Mouse (Mus musculus): Measurements from ENCODE around the gene Metrnl. TPM values are rescaled to one million over a fixed set of nuclear protein-coding genes. Genes with fewer than 3 reads are reported as not detected.
"Not testable (repeated sequence)": the region's sequence is repeated elsewhere in the genome, so short reads cannot be mapped to it uniquely, and the experiment has no call there.

Gene Metrnl
- polyA plus RNA-seq, 1 experiment from 2014 or later = 35.4 TPM

- no peak overlapping the region for H3K9ac ChIP-seq (ENCODE audit: low read depth, low read length)
- no peak for DNase-seq (ENCODE audit: low spot score)
- no peaks in the 10 kb centered on the region for H3K9me3 ChIP-seq (replicated peaks; ENCODE audit: low read length)
- no peaks in the 10 kb centered on the region for H3K4me1 ChIP-seq (replicated peaks; ENCODE audit: insufficient read depth, low read length)
- H3K4me2 ChIP-seq (ENCODE audit: low read length) = no peak overlapping the region
- no peaks in the 10 kb centered on the region for H3K36me3 ChIP-seq (ENCODE audit: insufficient read depth, low read length)
- 64% methylated on average over 6 of the region's 6 CpGs for WGBS
- TF ChIP-seq CTCF (IDR thresholded peaks at IDR 0.05; ENCODE audit: low read depth) = no peak
- no peaks in the 10 kb centered on the region for H3K27me3 ChIP-seq (ENCODE audit: insufficient read depth, low read length)
- no peak overlapping the region for H3K27ac ChIP-seq
- ATAC-seq (replicated peaks; ENCODE audit: low FRiP score, low read depth) = no peak
- H3K4me3 ChIP-seq (replicated peaks; ENCODE audit: low read depth, low read length) = no peak overlapping the region
These were observed 46.1 kb upstream of the Metrnl start for GRCm38 (mm10) chr11:121655166-121655806.

DNA sequence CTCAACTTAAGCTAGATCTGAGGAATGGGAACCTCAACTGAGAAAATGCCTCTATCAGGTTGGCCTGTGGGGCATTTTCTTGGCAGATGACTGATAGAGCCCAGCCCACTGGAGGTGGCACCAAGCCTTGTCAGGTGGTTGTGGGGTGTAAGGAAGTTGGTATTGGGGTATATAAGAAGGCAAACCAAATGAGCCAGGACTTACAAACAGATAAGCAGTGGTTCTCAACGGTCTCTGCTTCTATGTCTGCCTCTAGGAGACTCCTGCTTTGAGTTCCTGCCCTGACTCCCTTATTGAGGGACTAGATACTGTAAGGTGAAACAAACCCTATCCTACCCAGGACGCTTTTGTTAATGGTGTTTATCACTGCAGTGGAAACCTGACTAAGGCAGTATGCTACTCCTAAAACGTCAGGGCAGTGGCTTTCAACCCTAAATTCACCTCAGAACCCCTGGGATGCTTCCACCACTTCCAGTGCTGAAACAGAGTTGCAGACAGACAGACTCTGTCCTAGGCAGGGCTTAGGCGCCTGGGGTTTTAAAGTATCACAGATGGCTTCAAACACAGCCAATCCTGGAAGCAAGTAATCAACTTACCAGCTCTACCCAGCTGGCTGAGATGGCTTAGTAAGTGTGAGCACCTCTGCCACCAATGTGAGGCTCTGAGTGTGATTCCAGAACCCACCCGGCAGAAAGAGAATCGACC, 45.4 kb upstream of the Metrnl start:
- H3K9me3 ChIP-seq (replicated peaks; ENCODE audit: low read length) = no peaks in the 10 kb centered on the region
- H3K27ac ChIP-seq = no peak overlapping the region
- WGBS = 80% methylated on average over 6 of the region's 6 CpGs
- no peak for ATAC-seq (replicated peaks; ENCODE audit: low FRiP score, low read depth)
- no peak for DNase-seq (ENCODE audit: low spot score)
- no peaks in the 10 kb centered on the region for H3K4me1 ChIP-seq (replicated peaks; ENCODE audit: insufficient read depth, low read length)
- H3K4me3 ChIP-seq (replicated peaks; ENCODE audit: low read depth, low read length) = no peak overlapping the region
- H3K4me2 ChIP-seq (ENCODE audit: low read length) = no peak overlapping the region
- H3K36me3 ChIP-seq (ENCODE audit: insufficient read depth, low read length) = no peaks in the 10 kb centered on the region
- H3K27me3 ChIP-seq (ENCODE audit: insufficient read depth, low read length) = no peaks in the 10 kb centered on the region
- no peak for TF ChIP-seq CTCF (IDR thresholded peaks at IDR 0.05; ENCODE audit: low read depth)
- no peak overlapping the region for H3K9ac ChIP-seq (ENCODE audit: low read depth, low read length)

- Histone ChIP-seq H3K4me2 (ENCODE audit: low read length) (no peak overlapping the region), H3K27ac (no peak overlapping the region), H3K27me3 (ENCODE audit: insufficient read depth, low read length) (no peaks in the 10 kb centered on the region), H3K36me3 (ENCODE audit: insufficient read depth, low read length) (0 out of 2 replicates have a peak, but pooled peaks cover 2% of the 10 kb centered on the region), H3K9ac (ENCODE audit: low read depth, low read length) (no peak overlapping the region), H3K4me1 (replicated peaks; ENCODE audit: insufficient read depth, low read length) (no peaks in the 10 kb centered on the region), H3K4me3 (replicated peaks; ENCODE audit: low read depth, low read length) (no peak overlapping the region), H3K9me3 (replicated peaks; ENCODE audit: low read length) (no peaks in the 10 kb centered on the region)
- TF ChIP-seq CTCF (IDR thresholded peaks at IDR 0.05; ENCODE audit: low read depth) = peak; percentile 38; the same call in 1 of the 2 replicates
- ATAC-seq (replicated peaks; ENCODE audit: low FRiP score, low read depth) (no peak), DNase-seq (ENCODE audit: low spot score) (no peak)
- WGBS = 15% methylated on average over 1 of the region's 1 CpGs
These were observed 43.2 kb upstream of the Metrnl start for GRCm38 (mm10) chr11:121658151-121658550.

DNA sequence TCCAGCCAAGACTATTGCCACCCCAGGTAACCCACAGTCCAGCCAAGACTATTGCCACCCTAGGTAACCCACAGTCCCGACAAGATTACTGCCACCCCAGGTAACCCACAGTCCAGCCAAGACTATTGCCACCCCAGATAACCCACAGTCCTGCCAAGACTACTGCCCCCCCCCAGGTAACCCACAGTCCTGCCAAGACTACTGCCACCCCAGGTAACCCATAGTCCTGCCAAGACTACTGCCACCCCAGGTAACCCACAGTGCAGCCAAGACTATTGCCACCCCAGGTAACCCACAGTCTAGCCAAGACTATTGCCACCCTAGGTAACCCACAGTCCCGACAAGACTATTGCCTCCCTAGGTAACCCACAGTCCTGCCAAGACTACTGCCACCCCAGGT, 40.7 kb upstream of the Metrnl start:
- H3K27me3 ChIP-seq (ENCODE audit: insufficient read depth, low read length); ATAC-seq (replicated peaks; ENCODE audit: low FRiP score, low read depth); H3K4me2 ChIP-seq (ENCODE audit: low read length); H3K4me1 ChIP-seq (replicated peaks; ENCODE audit: insufficient read depth, low read length); H3K4me3 ChIP-seq (replicated peaks; ENCODE audit: low read depth, low read length); DNase-seq (ENCODE audit: low spot score); H3K36me3 ChIP-seq (ENCODE audit: insufficient read depth, low read length); H3K27ac ChIP-seq; H3K9ac ChIP-seq (ENCODE audit: low read depth, low read length); H3K9me3 ChIP-seq (replicated peaks; ENCODE audit: low read length): not testable (repeated sequence)
- 92% methylated on average over 2 of the region's 2 CpGs for WGBS

- no peak overlapping the region for H3K4me2 ChIP-seq (ENCODE audit: low read length)
- H3K4me3 ChIP-seq (replicated peaks; ENCODE audit: low read depth, low read length) = no peak overlapping the region
- H3K27me3 ChIP-seq (ENCODE audit: insufficient read depth, low read length) = no peaks in the 10 kb centered on the region
- WGBS = 67% methylated on average over 2 of the region's 2 CpGs
- ATAC-seq (replicated peaks; ENCODE audit: low FRiP score, low read depth) (no peak), DNase-seq (ENCODE audit: low spot score) (no peak)
- no peak for TF ChIP-seq CTCF (IDR thresholded peaks at IDR 0.05; ENCODE audit: low read depth)
- no peak overlapping the region for H3K27ac ChIP-seq
- H3K4me1 ChIP-seq (replicated peaks; ENCODE audit: insufficient read depth, low read length) = no peaks in the 10 kb centered on the region
- 0 out of 2 replicates have a peak, but pooled peaks cover 8% of the 10 kb centered on the region for H3K36me3 ChIP-seq (ENCODE audit: insufficient read depth, low read length)
- H3K9ac ChIP-seq (ENCODE audit: low read depth, low read length) = no peak overlapping the region
- H3K9me3 ChIP-seq (replicated peaks; ENCODE audit: low read length) = no peaks in the 10 kb centered on the region
These were observed 40.2 kb upstream of the Metrnl start for GRCm38 (mm10) chr11:121661116-121661515.

- 92% methylated on average over 4 of the region's 4 CpGs for WGBS
- ATAC-seq (replicated peaks; ENCODE audit: low FRiP score, low read depth) = no peak
- no peak for TF ChIP-seq CTCF (IDR thresholded peaks at IDR 0.05; ENCODE audit: low read depth)
These were observed 33.8 kb upstream of the Metrnl start for GRCm38 (mm10) chr11:121667541-121667940.

More at GRCm38 (mm10) chr11:121667541-121667940, 33.8 kb upstream of the Metrnl start:
- H3K9me3 ChIP-seq (replicated peaks; ENCODE audit: low read length) = no peaks in the 10 kb centered on the region
- H3K4me1 ChIP-seq (replicated peaks; ENCODE audit: insufficient read depth, low read length) = no peaks in the 10 kb centered on the region
- H3K4me3 ChIP-seq (replicated peaks; ENCODE audit: low read depth, low read length) = no peak overlapping the region
- H3K9ac ChIP-seq (ENCODE audit: low read depth, low read length) = no peak overlapping the region
- no peak overlapping the region for H3K4me2 ChIP-seq (ENCODE audit: low read length)
- no peak for DNase-seq (ENCODE audit: low spot score)
- H3K36me3 ChIP-seq (ENCODE audit: insufficient read depth, low read length) = 0 out of 2 replicates have a peak, but pooled peaks cover 5% of the 10 kb centered on the region
- no peak overlapping the region for H3K27ac ChIP-seq
- no peaks in the 10 kb centered on the region for H3K27me3 ChIP-seq (ENCODE audit: insufficient read depth, low read length)

Measured in kidney, postnatal 0 days (tissue).